Mouse (Mus musculus) heart, postnatal 0 days (tissue): ENCODE measurements around the gene Atp6v1e2. TPM values are rescaled to one million over a fixed set of nuclear protein-coding genes. Genes with fewer than 3 reads are reported as not detected.

ENCODE experiments used
- ATAC-seq: fragments of 200-750 bp; cut with Nextera tagmentation; 2 replicates; pipeline ENCODE4 v1.8.0; 2017; ENCODE audit warnings: low read depth, moderate number of reproducible peaks, moderate library complexity; ENCODE audit not compliant: insufficient read depth
- DNase-seq: peaks from one replicate; pipeline ENCODE4 v3.0.0-alpha.2; 2016; ENCODE audit warnings: low spot score
- H3K27ac ChIP-seq: fragments of 300-500 bp; sonication (generic); 2 replicates; pipeline ENCODE4 v1.5.1; 2014; ENCODE audit warnings: low read depth, mild to moderate bottlenecking
- H3K27me3 ChIP-seq: fragments of 300-500 bp; sonication (generic); 2 replicates; pipeline ENCODE4 v1.6.1; 2014; ENCODE audit warnings: low read length, mixed read lengths; ENCODE audit not compliant: control insufficient read depth, insufficient read depth
- H3K36me3 ChIP-seq: fragments of 300-500 bp; sonication (generic); replicated peaks from 2 replicates; pipeline ENCODE4 v1.6.1; 2014; ENCODE audit warnings: low read length, mixed read lengths; ENCODE audit not compliant: control insufficient read depth, insufficient read depth
- H3K4me1 ChIP-seq: fragments of 300-500 bp; sonication (generic); 2 replicates; pipeline ENCODE4 v1.6.1; 2014; ENCODE audit warnings: antibody characterized with exemption; ENCODE audit not compliant: control insufficient read depth, insufficient read depth
- H3K4me2 ChIP-seq: fragments of 300-500 bp; sonication (generic); 2 replicates; pipeline ENCODE4 v1.6.1; 2014; ENCODE audit warnings: low read depth, mild to moderate bottlenecking, low read length, moderate library complexity
- H3K4me3 ChIP-seq: fragments of 300-500 bp; sonication (generic); 2 replicates; pipeline ENCODE4 v1.5.1; 2014; ENCODE audit warnings: low read depth, low read length
- H3K9ac ChIP-seq: fragments of 300-500 bp; sonication (generic); replicated peaks from 2 replicates; pipeline ENCODE4 v1.6.1; 2014; ENCODE audit warnings: low read depth, low read length, mixed read lengths
- H3K9me3 ChIP-seq: fragments of 300-500 bp; sonication (generic); replicated peaks from 2 replicates; pipeline ENCODE4 v1.6.1; 2016; ENCODE audit warnings: low read length; ENCODE audit not compliant: control insufficient read depth
- CTCF ChIP-seq: IDR thresholded peaks from 2 replicates; pipeline ENCODE4 v1.5.1; 2016; ENCODE audit warnings: antibody characterized with exemption, control low read depth, low read depth
- EP300 ChIP-seq: IDR thresholded peaks from 2 replicates; pipeline ENCODE4 v1.6.1; 2016; ENCODE audit warnings: antibody characterized with exemption, low read depth
- WGBS: fragments of 180-500 bp; shearing (Covaris S2); extraction: QIAGEN DNeasy Blood & Tissue Kit; methylation state at CpG from one replicate; pipeline ENCODE4 v1.1.7; 2014; 5-methylcytosine and 5-hydroxymethylcytosine counted together
- polyA plus RNA-seq: library from polyadenylated mRNA; unstranded; fragments of >200 nt; fragmentation: Nextera tagmentation; extraction: Ambion mirVana; gene quantifications from 2 replicates; pipeline ENCODE4 v1.2.1, GENCODE M21; 2015
- total RNA-seq: library from RNA; depleted of rRNA; stranded (reverse); fragments of >200 nt; gene quantifications from 2 replicates; pipeline ENCODE4 v1.2.3, GENCODE M21; 2014; ENCODE audit warnings: low replicate concordance

Gene Atp6v1e2
- total and polyA plus RNA-seq, 2 experiments from 2014 or later = not detected

DNA sequence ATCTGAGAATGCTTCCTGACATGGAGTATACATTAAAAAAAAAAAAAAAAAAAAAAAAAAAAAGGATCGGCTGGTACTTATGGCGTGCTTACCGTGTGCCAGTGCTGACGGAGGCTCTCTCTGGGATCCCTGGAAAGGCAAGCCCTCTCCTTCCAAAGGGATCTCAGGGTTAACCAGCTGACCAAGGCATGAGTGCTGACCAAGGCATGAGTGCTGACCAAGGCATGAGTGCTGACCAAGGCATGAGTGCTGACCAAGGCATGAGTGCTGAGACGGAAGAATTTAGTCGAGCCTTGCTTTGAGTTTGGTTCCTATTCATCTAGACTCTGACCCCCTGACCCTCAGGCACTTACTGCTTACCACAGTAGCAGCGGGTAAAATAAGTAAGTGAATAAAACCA, 9.0 kb downstream of the Atp6v1e2 start:
- H3K4me3 ChIP-seq = no peak overlapping the region
- H3K36me3 ChIP-seq = no peaks in the 10 kb centered on the region
- peaks cover 12% of the 10 kb centered on the region for H3K4me1 ChIP-seq
- H3K9ac ChIP-seq = no peak overlapping the region
- no peaks in the 10 kb centered on the region for H3K27me3 ChIP-seq
- 65% methylated on average over 7 of the region's 7 CpGs for WGBS
- no peaks in the 10 kb centered on the region for H3K9me3 ChIP-seq
- no peak overlapping the region for H3K27ac ChIP-seq
- H3K4me2 ChIP-seq = no peak overlapping the region
- ATAC-seq (no peak), DNase-seq (no peak)
- TF ChIP-seq CTCF (no peak), EP300 (no peak)

DNA sequence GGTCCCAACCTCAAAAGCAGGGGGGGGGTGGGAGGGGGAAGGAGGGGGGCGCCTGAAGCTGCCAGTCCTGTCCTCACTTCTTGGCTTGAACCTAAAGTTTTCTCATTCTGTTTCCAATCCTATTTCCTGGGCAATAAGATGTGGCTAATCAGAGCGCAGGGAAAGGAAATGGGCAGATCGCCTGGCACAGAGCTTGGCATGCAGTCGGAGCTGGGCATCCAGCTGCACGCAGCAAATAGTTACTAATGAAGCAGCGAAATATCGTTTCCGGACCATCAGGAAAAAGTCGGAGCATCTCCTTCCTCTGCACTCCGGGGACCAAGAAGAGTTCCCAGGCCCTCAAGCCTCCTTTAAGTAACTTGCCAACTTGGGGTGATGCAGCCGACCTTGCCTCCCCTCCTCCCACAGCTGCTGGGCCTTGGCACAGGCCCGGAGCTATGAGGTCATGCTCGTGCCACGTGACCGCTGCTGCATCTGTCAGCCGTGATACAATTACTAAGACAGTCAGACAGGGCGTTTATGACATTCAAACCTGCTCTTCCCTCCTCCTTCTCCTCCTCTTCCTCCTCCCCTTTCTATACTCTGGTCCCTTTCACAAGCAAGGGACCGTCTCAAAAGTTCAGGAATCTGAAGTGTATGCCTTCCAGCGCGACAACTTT, 10.1 kb downstream of the Atp6v1e2 start:
- 0 out of 2 replicates have a peak overlapping the region, but pooled peaks have one; percentile 27 for H3K27ac ChIP-seq
- no peaks in the 10 kb centered on the region for H3K27me3 ChIP-seq
- peak overlapping the region; percentile 63 for H3K4me2 ChIP-seq
- peaks cover 12% of the 10 kb centered on the region for H3K4me1 ChIP-seq
- DNase-seq = peak; percentile 78
- peak; percentile 92 for ATAC-seq
- TF ChIP-seq CTCF (no peak), EP300 (no peak)
- no peaks in the 10 kb centered on the region for H3K9me3 ChIP-seq
- H3K36me3 ChIP-seq = no peaks in the 10 kb centered on the region
- peak overlapping the region; percentile 32 for H3K4me3 ChIP-seq
- 0 out of 2 replicates have a peak overlapping the region, but pooled peaks have one; percentile 33 for H3K9ac ChIP-seq
- WGBS = 6% methylated on average over 20 of the region's 20 CpGs

DNA sequence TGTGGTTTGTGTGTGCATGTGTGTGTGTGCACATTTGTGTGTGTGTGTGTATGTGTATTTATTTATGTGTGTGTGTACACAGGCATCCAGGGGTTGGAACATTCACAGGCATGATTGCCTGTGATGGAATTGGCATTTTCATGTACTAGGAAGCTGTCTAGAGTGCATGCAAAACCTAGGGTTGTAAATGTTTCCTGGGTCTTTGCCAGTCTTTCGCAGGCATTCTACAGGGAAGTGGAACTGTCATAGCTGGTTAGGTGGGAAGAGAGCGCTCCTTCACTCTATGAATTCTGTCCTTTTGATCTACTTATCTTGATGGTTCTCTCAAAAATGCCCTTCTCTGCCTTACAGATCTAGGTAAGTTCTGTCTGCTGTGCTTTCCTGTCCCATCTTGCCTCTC, 10.6 kb downstream of the Atp6v1e2 start:
- 0 out of 2 replicates have a peak overlapping the region, but pooled peaks have one; percentile 27 for H3K27ac ChIP-seq
- H3K9me3 ChIP-seq = no peaks in the 10 kb centered on the region
- peaks cover 12% of the 10 kb centered on the region for H3K4me1 ChIP-seq
- no peak for TF ChIP-seq CTCF
- no peak for TF ChIP-seq EP300
- H3K36me3 ChIP-seq = no peaks in the 10 kb centered on the region
- WGBS = 76% methylated on average over 2 of the region's 2 CpGs
- H3K4me2 ChIP-seq = peak overlapping the region; percentile 63; the same call in 1 of the 2 replicates
- ATAC-seq (no peak), DNase-seq (no peak)
- no peaks in the 10 kb centered on the region for H3K27me3 ChIP-seq
- H3K4me3 ChIP-seq = no peak overlapping the region
- no peak overlapping the region for H3K9ac ChIP-seq

DNA sequence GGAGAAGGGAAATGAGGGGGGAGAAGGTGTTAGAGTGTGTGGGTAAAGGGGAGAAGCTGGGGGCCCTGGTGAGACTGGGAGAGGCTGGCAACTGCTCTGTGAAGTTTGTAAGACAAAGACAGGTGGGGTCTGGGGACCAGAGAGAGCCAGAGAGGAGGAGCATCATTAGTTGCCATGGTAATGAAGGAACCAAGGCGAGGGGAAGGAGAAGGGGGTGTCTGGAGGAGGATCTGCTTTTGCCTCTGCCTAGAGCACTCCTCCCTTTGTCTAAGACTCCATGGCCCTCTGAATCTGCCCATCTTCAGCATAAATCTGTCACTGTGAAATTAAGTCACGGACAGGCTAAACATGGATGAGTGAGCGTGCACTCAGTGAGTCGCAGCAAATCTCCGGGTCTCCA, 14.8 kb downstream of the Atp6v1e2 start:
- no peak for TF ChIP-seq CTCF
- no peak for TF ChIP-seq EP300
- WGBS = 52% methylated on average over 5 of the region's 5 CpGs
- H3K27me3 ChIP-seq = no peaks in the 10 kb centered on the region

DNA sequence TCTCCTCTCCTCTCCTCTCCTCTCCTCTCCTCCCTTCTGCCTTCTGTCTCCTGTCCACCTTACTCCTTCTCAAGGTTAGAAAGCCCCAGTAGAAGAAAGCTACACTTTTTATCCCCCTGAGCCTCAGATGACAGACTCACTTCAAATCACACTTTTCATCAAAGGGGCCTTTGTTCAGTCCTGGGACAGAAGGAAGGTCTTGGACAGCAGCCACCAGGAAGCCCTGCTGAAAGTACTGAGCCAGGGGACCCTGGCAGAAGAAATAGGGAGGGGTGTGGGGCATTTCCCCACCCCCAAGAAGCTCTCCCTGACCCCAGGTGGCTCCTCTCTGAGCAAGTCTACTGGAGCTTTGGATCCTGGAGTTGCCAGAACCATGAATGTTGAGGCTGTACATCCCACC, 17.7 kb downstream of the Atp6v1e2 start:
- ATAC-seq = no peak
- Histone ChIP-seq H3K9ac (no peak overlapping the region), H3K36me3 (no peaks in the 10 kb centered on the region), H3K4me2 (no peak overlapping the region), H3K4me1 (no peaks in the 10 kb centered on the region), H3K4me3 (no peak overlapping the region), H3K27me3 (no peaks in the 10 kb centered on the region), H3K27ac (no peak overlapping the region), H3K9me3 (0 out of 2 replicates have a peak, but pooled peaks cover 8% of the 10 kb centered on the region)
- TF ChIP-seq CTCF (no peak), EP300 (no peak)
- DNase-seq = no peak

More for the DNA sequence above, 14.8 kb downstream of the Atp6v1e2 start:
- Histone ChIP-seq H3K4me2 (no peak overlapping the region), H3K4me1 (peaks cover 8% of the 10 kb centered on the region), H3K9me3 (no peaks in the 10 kb centered on the region), H3K4me3 (no peak overlapping the region), H3K36me3 (no peaks in the 10 kb centered on the region), H3K27ac (no peak overlapping the region), H3K9ac (no peak overlapping the region)
- DNase-seq (no peak), ATAC-seq (no peak)

DNA sequence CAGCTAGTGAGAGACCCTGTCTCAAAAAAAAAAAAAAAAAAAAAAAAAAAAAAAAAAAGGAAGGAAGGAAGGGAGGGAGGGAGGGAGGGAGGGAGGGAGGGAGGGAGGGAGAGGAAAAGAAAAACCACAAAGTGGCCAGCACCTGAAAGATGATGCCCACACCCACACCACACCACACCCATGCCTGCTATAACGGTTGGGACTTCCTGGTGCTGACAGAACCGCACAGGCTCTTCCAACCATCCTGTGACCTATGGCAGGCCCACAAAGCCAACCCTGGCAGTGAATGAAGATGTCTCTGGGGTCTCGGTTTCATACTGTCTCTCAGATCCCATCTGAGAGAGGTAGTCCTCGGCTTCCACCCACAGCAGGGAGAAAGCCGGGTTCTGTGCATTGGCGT, 18.3 kb downstream of the Atp6v1e2 start:
- Histone ChIP-seq H3K4me2 (no peak overlapping the region), H3K36me3 (no peaks in the 10 kb centered on the region), H3K27ac (no peak overlapping the region), H3K4me1 (no peaks in the 10 kb centered on the region), H3K4me3 (no peak overlapping the region), H3K9me3 (0 out of 2 replicates have a peak, but pooled peaks cover 8% of the 10 kb centered on the region), H3K9ac (no peak overlapping the region), H3K27me3 (no peaks in the 10 kb centered on the region)
- no peak for ATAC-seq
- TF ChIP-seq CTCF (no peak), EP300 (no peak)
- WGBS = 73% methylated on average over 6 of the region's 6 CpGs
- no peak for DNase-seq
